Mouse (Mus musculus): ENCODE results near the gene Set. TPM values are rescaled to one million over a fixed set of nuclear protein-coding genes. Genes with fewer than 3 reads are reported as not detected.

Gene Set
- total and polyA plus RNA-seq, 3 experiments: 515 to 1,049 (median 902) TPM

DNA sequence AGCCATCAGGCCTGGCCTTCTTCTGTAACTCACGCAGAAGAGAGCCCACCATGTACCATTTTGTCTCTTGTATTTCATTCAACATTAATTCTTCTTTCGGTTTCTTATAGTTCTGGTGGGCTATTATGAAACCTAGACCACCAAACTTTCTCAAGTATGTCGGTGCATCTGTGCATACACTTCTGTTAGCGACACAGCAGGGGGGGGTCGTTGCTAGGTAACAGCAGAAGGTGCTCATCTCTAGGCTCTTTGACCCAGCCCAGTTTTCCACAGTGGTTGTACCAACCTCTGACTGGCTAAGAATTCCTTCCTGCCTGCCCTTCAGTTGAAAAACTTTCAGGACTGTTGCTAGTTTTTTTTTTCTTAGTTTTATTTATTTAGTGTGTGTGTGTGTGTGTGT lies 1.2 kb downstream of the Set start:
- peaks cover 0 to 4% of the 10 kb centered on the region in 2 experiments for H3K36me3 ChIP-seq (replicated peaks in 1 of 2; ENCODE audit: control insufficient read depth in 1 of 2, insufficient read depth in 1 of 2, low read length in 1 of 2)
- in situ Hi-C loops (cut with MboI; ENCODE audit: low pct_ligation_motif_present, low pct_unique_long_range_greater_than_20kb, low sequenced_read_pairs): no loop called here

DNA sequence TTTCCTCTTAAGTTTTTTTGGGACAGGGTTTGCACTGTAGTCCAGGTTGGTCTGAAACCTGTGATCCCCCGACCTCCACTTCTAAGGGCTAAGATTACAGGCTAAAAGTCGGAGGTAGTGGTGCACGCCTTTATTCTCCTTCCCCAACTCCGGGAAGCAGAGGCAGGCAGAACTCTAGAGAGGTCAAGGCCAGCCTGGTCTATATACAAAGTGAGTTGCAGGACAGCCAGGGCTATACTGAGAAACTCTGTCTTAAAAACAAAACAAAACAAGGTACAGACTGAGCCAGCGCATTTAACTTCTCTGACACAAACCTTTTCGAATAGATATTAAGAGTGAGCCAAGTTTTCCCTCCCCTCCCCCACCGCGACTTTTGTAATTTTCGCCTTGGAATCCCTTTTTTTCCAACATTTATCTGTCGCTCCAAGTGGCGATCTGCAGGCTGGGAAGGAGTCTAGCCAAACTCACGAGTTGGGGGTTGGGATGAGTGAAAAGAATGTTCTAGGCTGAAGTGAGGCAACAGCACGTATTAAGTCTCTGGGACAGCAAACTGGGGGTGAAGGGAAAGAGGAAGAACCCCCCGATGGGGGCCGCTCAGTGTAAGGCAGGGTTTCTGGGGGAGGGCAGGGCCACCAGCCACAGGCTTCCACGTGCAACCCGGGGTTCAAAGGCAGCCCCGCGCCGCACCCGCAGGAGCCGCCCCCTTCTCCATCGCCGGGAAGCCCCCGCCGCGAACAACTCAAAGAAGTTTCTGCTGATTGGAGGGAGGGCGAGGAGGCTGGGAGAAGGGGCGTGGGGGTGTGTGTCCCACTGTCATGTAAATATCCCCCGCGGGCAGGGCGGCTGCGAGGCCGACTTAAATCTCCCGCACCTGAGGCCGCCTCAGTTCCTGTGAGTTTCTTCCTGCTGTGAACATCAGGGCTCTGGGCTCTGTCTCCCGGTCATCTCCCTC lies 4.3 kb downstream of the Set start:
- Histone ChIP-seq H3K9me3 (replicated peaks; ENCODE audit: low read length) (peaks cover 2% of the 10 kb centered on the region), H3K27ac (ENCODE audit: insufficient read depth, low read depth) (peak overlapping the region; percentile 53), H3K9ac (ENCODE audit: insufficient read depth, low read depth) (peak overlapping the region; percentile 68), H3K4me3 (replicated peaks in 1 of 3; ENCODE audit: low read depth in 2 of 3, low read length in 2 of 3, poor library complexity in 1 of 3) (peak overlapping the region; percentile 79 to 91 (median 79)), H3K27me3 (replicated peaks) (no peaks in the 10 kb centered on the region), H3K4me1 (ENCODE audit: control insufficient read depth in 1 of 2, insufficient read depth in 2 of 2) (peaks cover 3 to 17% of the 10 kb centered on the region in 2 experiments; a peak in 2 of 4 replicates), H3K36me3 (replicated peaks in 1 of 2; ENCODE audit: control insufficient read depth in 1 of 2, insufficient read depth in 1 of 2, low read length in 1 of 2) (peaks cover 0 to 5% of the 10 kb centered on the region in 2 experiments), H3K4me2 (ENCODE audit: insufficient read depth, low read depth, poor library complexity, severe bottlenecking) (peak overlapping the region; percentile 81), H3K79me2 (replicated peaks; ENCODE audit: control insufficient read depth, extremely low read depth, insufficient read depth, poor library complexity, severe bottlenecking) (peaks cover 38% of the 10 kb centered on the region)
- peak; percentile 83 for DNase-seq (ENCODE audit: extremely low read depth)
- dilution Hi-C loops (cut with MboI; ENCODE audit: extremely low pct_ligation_motif_present, extremely low pct_unique_long_range_greater_than_20kb, low sequenced_read_pairs): no loop called here
- in situ Hi-C loops (cut with MboI; ENCODE audit: low pct_ligation_motif_present, low pct_unique_long_range_greater_than_20kb, low sequenced_read_pairs): no loop called here
- TF ChIP-seq ZC3H11A (IDR thresholded peaks at IDR 0.05; ENCODE audit: low read depth, low read length) (no peak), EP300 (IDR thresholded peaks at IDR 0.05; ENCODE audit: low read length) (no peak), CTCF (conservative IDR thresholded peaks at IDR 0.05 in 1 of 2, IDR thresholded peaks at IDR 0.05 in 1 of 2; ENCODE audit: low read depth in 2 of 2, low read length in 2 of 2) (no peak), POLR2AphosphoS2 (IDR thresholded peaks at IDR 0.05; ENCODE audit: low read depth, low read length) (no peak), E2F4 (IDR thresholded peaks at IDR 0.05; ENCODE audit: insufficient replicate concordance, low read depth, low read length) (no peak), SIN3A (IDR thresholded peaks at IDR 0.05; ENCODE audit: low read length) (peak; percentile 82), ELF1 (IDR thresholded peaks at IDR 0.05; ENCODE audit: low read depth, low read length) (0 out of 2 replicates have a peak, but pooled peaks have one; percentile 28), SMC3 (IDR thresholded peaks at IDR 0.05; ENCODE audit: low read depth, low read length) (no peak), RCOR1 (conservative IDR thresholded peaks at IDR 0.05; ENCODE audit: low read depth, low read length) (no peak), TCF12 (IDR thresholded peaks at IDR 0.05; ENCODE audit: low read depth, low read length) (no peak), MAX (IDR thresholded peaks at IDR 0.05; ENCODE audit: low read length) (peak; percentile 88), CHD2 (IDR thresholded peaks at IDR 0.05; ENCODE audit: low read length) (peak; percentile 77), JUN (IDR thresholded peaks at IDR 0.05; ENCODE audit: insufficient read depth, low read depth, low read length) (no peak), MEF2A (IDR thresholded peaks at IDR 0.05; ENCODE audit: borderline replicate concordance, low read depth, low read length) (0 out of 2 replicates have a peak, but pooled peaks have one; percentile 34), ZKSCAN1 (IDR thresholded peaks at IDR 0.05; ENCODE audit: borderline replicate concordance, low read depth, low read length) (no peak), NRF1 (IDR thresholded peaks at IDR 0.05; ENCODE audit: low read depth, low read length) (no peak), USF2 (conservative IDR thresholded peaks at IDR 0.05; ENCODE audit: low read depth, low read length) (no peak), HCFC1 (IDR thresholded peaks at IDR 0.05; ENCODE audit: low read depth, low read length) (peak; percentile 52; the same call in 1 of the 2 replicates), NELFE (IDR thresholded peaks at IDR 0.05; ENCODE audit: low read depth, low read length) (no peak; the same call in none of the 2 replicates), UBTF (IDR thresholded peaks at IDR 0.05; ENCODE audit: low read depth, low read length) (no peak), ETS1 (conservative IDR thresholded peaks at IDR 0.05; ENCODE audit: low read depth, low read length) (0 out of 2 replicates have a peak, but pooled peaks have one; percentile 12), MAZ (IDR thresholded peaks at IDR 0.05; ENCODE audit: low read depth, low read length) (peak; percentile 82; the same call in 1 of the 2 replicates), MYC (IDR thresholded peaks at IDR 0.05; ENCODE audit: low read depth, low read length) (peak; percentile 84), RAD21 (IDR thresholded peaks at IDR 0.05; ENCODE audit: low read depth, low read length) (no peak), IRF4 (IDR thresholded peaks at IDR 0.05; ENCODE audit: low read depth, low read length) (no peak), ZNF384 (IDR thresholded peaks at IDR 0.05; ENCODE audit: low read depth, low read length) (no peak), MXI1 (IDR thresholded peaks at IDR 0.05; ENCODE audit: low read depth, low read length) (peak; percentile 95), ZMIZ1 (IDR thresholded peaks at IDR 0.05; ENCODE audit: low read depth, low read length) (peak; percentile 40), JUND (conservative IDR thresholded peaks at IDR 0.05; ENCODE audit: low read depth, low read length) (no peak), BHLHE40 (IDR thresholded peaks at IDR 0.05; ENCODE audit: low read depth, low read length) (peak; percentile 82)

More for the DNA sequence above, 1.2 kb downstream of the Set start:
- no peak for TF ChIP-seq POLR2A (IDR thresholded peaks at IDR 0.05; ENCODE audit: low read depth, low read length)
- H3K9me3 ChIP-seq (replicated peaks; ENCODE audit: low read length): peaks cover 2% of the 10 kb centered on the region
- H3K4me1 ChIP-seq (ENCODE audit: control insufficient read depth in 1 of 2, insufficient read depth in 2 of 2): peaks cover 0 to 15% of the 10 kb centered on the region in 2 experiments; a peak in 2 of 4 replicates
- no peak overlapping the region for H3K4me3 ChIP-seq (replicated peaks in 1 of 3; ENCODE audit: low read depth in 2 of 3, low read length in 2 of 3, poor library complexity in 1 of 3)
- H3K27me3 ChIP-seq (replicated peaks): no peaks in the 10 kb centered on the region
- H3K4me2 ChIP-seq (ENCODE audit: insufficient read depth, low read depth, poor library complexity, severe bottlenecking): no peak overlapping the region
- no peak overlapping the region for H3K27ac ChIP-seq (ENCODE audit: insufficient read depth, low read depth)
- H3K9ac ChIP-seq (ENCODE audit: insufficient read depth, low read depth): no peak overlapping the region
- no peak for DNase-seq (ENCODE audit: extremely low read depth)
- peaks cover 13% of the 10 kb centered on the region for H3K79me2 ChIP-seq (replicated peaks; ENCODE audit: control insufficient read depth, extremely low read depth, insufficient read depth, poor library complexity, severe bottlenecking)
- dilution Hi-C loops (cut with MboI; ENCODE audit: extremely low pct_ligation_motif_present, extremely low pct_unique_long_range_greater_than_20kb, low sequenced_read_pairs): no loop called here

Measured in CH12.LX (cell line).